Mouse (Mus musculus): Measurements from ENCODE around the gene C77080. TPM values are rescaled to one million over a fixed set of nuclear protein-coding genes. Genes with fewer than 3 reads are reported as not detected.
A peak's percentile ranks its signal among the peaks of the same experiment; 100 is the strongest.

The C77080 gene
- total RNA-seq, 2 experiments from 2014 or later = 1.7 to 1.9 TPM

- DNase-seq = no peak
- intact Hi-C loops (cut with DNase I) = no loop called here
Observed at GRCm38 (mm10) chr4:129242761-129243160, 18.4 kb downstream of the C77080 start.

GRCm38 (mm10) chr4:129242327-129242726 is 18.9 kb downstream of the C77080 start:
- DNase-seq = no peak
- intact Hi-C loops (cut with DNase I) = no loop called here

- no peak for DNase-seq
- intact Hi-C loops (cut with DNase I) = no loop called here
Observed at GRCm38 (mm10) chr4:129241898-129242297, 19.3 kb downstream of the C77080 start.

DNA sequence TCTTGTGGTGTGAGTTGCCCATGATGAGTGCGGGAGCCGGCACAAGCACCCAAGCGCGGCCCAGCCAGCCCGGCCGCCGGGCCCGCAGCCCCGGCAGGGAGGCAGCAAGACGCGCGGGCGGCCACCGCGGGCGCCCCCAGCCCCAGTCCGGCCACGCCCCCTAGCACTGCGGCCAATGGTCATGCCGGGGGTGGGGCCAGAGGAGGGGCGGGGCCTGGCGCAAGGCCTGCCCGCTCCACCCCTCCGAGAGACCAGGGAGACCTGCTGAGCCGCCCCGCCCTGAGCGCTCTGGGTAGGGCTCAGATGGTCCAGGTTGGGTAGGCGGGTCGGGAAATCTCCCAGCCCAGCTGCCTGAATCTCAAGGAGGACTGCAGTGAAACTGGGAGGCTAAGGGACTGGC is 22.1 kb downstream of the C77080 start:
- intact Hi-C loops (cut with DNase I) = no loop called here
- peak in 1 of 2 experiments; percentile 32 for DNase-seq

DNA sequence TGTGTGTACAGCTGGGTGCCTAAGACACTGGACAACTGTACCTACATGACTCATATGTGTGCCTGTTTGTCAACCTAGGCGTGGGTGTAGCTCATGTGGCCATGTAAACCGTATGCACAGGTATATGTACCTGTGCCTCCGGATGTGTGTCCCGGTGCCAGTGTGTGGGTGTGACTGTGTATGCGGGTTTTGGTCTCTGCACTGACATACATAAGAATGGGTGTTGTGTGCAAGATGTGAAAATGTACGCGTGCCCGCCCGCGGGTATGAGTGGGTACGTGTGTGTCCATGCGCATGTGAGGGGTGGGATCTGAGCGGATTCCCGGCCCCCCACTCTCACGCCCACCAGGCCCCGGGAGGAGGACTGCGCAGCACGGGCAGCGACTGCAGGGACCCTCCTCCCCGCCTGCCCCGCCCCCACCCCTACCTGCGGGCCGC is 22.6 kb downstream of the C77080 start:
- intact Hi-C loops (cut with DNase I) = no loop called here
- DNase-seq = no peak

DNA sequence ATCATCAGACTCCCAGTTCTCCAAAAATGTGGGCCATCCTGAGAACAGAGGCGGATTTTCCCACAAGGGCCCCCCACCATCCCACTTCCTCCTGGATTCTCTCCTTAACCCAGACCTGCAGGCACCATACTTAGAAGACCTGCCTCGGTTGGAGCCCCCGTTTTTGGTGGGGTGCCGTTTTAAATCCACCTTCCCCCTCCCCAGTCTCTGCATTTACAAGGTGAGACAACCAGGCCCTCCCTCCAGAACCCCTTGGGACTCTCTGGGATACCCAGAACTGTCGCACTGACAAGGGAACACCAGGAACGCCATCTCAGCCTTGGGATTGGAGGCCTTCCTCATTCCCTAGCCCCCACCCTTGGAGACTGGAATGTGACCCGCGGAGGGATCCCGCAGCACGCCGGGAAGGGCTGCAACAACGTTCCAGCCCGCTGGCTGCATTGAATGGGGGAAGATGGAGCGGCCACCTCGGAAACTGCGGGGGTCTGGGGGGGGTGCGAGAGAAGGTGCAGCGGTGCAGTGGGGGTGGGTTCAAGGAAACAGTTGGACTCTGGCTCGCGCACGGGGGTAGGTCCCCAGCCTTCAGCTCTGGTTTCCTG is 23.3 kb downstream of the C77080 start:
- no peak for DNase-seq
- intact Hi-C loops (cut with DNase I) = no loop called here

DNA sequence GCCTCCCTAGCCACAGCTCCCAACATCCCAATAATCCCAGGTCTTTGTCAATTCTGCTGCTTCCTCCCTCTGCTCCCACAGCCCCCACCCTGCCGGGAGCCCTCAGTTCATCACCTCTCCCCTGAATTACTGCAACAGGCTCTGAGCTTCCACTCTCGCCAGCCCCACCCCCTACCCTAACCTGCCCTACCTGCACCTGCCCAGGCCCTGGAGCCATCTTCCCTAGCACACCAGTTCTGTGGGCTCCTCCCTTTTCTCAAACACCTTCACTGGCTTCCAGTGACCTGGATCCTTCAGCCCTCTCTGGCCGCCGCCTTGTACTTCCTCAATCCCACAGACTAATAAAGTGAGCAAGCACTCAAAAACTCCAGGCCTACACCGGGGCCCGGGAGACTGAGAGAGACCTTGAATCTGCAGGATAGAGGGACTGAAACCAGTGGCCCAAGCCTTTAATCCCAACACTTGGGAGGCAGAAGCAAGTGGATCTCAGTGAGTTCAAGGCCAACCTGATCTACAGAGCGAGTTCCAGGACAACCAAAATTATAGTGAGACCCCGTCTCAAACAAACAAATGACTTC is 24.9 kb downstream of the C77080 start:
- intact Hi-C loops (cut with DNase I) = no loop called here
- no peak for DNase-seq

DNA sequence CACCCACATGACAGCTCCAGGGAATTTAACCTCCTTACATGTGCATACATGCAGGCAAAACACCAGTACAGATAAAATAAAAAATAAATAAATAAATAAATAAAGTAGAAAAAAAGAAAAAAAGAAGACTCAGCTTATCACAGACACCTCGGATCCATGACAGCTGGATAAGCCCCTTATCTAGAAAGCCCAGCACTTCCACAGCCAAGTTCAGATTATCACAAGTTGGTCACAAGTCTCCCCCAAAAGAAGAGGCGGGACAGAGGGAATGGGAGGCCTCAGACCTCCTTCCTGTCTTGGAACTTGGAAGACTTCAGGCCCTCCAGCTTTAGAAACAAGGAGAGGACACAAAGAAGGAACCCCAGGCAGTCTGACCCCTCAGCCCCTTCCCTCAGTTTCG is 26.1 kb downstream of the C77080 start:
- intact Hi-C loops (cut with DNase I) = no loop called here
- DNase-seq = no peak

DNA sequence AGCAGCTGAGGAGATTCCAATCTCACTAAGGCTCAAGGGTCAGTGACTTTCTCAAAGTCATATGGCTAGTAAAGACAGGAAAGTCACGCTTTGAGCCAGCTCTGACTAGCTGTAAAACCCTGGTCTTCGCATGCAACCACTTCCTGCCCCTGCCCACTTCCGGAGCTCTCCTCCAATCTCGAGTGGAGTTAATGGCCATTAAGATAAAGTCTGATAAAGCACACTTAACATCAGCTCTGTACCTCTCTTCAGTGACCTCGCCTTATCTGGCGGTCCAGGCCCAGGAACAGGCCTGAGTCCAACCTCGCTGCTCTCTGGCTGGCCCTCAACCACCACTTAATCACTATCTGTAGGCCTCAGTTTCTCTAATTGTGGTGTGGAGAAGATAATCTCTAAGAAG is 26.7 kb downstream of the C77080 start:
- intact Hi-C loops (cut with DNase I) = no loop called here
- no peak for DNase-seq

GRCm38 (mm10) chr4:129232561-129233360 is 28.4 kb downstream of the C77080 start:
- no peak for DNase-seq
- intact Hi-C loops (cut with DNase I) = no loop called here

- intact Hi-C loops (cut with DNase I) = no loop called here
- no peak for DNase-seq
Observed at GRCm38 (mm10) chr4:129231594-129232450, 29.4 kb downstream of the C77080 start.

DNA sequence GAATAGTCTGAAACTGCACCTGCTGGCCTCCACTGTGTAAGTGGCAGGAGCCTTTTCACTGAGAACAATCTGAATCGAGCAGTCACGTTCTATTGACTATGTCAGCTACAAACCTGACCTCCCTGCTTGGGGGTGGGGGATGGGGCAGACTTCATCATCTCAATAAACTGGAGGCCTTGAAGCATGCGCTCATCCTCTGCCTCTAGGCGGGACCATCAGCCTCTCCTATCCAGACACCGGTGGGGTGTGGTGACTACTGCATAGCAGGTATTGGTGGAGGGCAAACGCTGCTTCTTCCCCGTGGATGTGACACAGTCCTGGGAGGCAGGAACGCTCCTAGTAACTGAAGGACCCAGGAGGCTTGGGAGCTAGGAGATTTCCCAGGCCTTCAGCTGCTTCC is 30.3 kb downstream of the C77080 start:
- intact Hi-C loops (cut with DNase I) = no loop called here
- DNase-seq = no peak

DNA sequence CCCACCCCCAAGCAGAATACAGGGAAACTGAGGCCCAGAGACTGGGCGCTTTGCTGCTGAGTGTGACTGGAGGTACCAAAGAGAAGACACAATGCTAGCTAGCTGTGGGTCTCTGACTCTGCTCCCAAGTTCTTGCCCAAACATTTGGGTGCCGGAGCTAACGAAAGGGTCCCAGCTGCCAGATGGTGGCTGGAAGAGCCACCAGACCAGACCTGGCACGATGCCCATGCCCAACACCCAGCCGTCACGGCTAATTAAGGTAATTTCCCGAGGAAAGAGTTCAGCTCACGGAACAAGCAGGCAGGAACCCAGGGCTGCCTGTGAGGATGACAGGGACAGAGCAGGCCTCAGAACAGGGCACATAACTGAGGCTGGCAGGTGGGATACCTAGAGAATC is 33.2 kb downstream of the C77080 start:
- no peak for DNase-seq
- intact Hi-C loops (cut with DNase I) = no loop called here

DNA sequence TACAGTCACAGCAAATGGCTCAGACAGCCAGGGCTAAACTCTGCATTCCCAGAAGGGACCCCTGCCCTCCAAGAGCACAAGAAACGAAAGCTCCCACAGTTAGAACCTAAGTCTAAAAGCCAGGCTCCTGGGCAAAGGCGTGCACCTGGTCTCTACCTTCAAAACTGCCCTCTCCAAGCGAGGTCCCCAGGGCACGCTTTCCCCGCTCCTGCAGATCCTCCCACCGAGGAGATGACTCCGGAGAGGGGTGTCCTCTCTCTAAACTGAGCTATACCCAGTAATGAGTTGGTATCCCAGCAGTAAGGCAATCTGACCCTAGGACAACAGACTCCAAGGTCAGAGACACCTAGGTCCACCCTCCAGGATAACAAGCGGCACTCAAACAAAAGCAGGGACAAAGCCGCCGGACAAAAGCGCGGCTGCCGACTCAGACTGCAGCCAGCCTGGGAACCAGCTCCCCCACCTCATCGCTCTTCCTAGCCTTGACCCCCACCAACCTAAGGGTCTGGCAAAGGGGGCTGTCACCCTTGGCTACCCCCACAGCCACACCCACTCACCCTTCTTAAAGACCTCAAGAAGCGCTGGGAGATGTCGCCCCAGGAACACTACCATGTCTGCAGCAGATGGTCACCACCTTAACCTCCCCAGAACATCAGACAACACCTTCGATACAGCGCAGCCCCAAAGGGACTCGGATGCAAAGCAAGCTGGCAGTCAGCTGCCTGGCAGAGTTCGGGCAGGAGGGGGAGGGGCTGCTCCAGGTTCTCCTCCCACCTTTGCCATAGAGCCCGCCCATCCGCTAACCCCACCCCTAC is 33.8 kb downstream of the C77080 start:
- DNase-seq = no peak
- intact Hi-C loops (cut with DNase I) = no loop called here

DNA sequence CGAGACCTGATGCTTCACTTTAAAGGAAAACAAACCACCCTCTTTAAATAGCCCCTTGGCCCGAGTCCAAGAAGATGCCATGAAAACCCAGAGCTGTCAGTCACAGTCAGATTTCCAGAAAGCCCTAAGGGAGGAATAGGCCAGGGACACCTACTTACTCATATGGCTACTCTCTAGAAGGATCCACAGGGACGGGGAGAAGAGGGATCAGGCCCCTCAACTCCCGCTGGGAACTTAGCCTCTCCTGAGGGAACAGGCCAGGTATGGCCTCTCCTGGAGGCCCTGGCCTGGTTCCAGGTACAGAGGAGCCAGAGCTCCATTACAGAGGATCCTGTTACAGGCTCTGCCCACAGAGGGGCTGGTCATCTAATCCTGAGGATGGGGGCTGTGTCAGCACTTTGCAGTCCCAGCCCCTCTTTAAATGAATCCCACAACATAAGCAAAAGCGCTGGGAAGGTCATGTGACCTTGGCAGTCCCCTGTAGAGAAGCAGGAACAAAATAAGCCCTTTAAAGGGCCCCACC is 34.7 kb downstream of the C77080 start:
- intact Hi-C loops (cut with DNase I) = no loop called here
- DNase-seq = no peak

GRCm38 (mm10) chr4:129225315-129225714 is 35.9 kb downstream of the C77080 start:
- intact Hi-C loops (cut with DNase I) = no loop called here
- no peak for DNase-seq

DNA sequence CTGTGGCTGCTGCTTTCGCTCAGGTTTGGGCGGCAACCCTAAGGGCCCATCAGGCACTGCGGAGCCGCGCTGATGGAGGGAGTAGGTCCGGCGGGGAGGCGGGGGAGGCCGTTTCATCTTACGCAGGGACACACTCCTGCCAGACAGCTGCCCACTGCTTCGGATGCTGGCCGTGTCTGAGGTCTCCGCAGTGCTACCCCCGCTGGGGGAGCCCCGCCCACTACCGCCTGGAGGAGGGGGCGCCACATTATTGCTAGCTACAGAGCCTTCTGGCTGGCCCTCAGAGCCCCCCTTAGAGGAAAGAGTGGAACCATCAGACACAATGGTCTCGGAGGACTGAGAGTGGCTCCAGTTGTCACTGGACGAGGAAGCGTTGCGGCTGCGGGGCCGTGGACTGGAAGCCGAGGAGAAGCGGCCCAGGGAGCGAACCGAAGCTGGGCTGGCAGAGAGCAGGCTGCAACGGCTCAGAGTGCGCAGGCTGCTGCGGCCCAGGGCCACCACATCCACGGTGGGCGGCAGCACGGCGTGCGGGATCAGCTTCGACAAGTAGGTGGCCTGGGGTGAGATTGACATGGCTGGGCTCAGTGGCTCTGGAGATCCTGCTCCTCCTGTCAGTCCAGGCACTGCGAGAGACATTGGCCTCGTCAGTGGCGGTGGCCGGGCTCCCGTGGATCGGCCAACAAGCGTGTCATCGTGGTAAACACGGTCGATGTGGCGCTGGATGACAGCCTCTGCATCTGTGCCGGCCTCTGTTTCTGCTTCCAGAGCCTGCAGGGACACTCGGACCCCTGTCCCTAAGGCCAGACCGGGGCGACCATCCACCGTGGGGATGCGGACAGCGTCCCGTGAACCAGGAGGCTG is 37.6 kb downstream of the C77080 start:
- peak in 1 of 2 experiments; percentile 35 for DNase-seq
- intact Hi-C loops (cut with DNase I) = no loop called here

GRCm38 (mm10) chr4:129222019-129222925 is 38.9 kb downstream of the C77080 start:
- peak in 1 of 2 experiments; percentile 31 for DNase-seq
- intact Hi-C loops (cut with DNase I) = no loop called here
